Mouse (Mus musculus): ENCODE measurements around the gene Tmem30b. TPM values are rescaled to one million over a fixed set of nuclear protein-coding genes. Genes with fewer than 3 reads are reported as not detected.

Gene Tmem30b
- polyA plus RNA-seq, 1 experiment from 2014 or later: 0.45 TPM

- Histone ChIP-seq H3K4me2 (no peak overlapping the region), H3K4me3 (no peak overlapping the region), H3K9me3 (no peaks in the 10 kb centered on the region), H3K36me3 (no peaks in the 10 kb centered on the region), H3K4me1 (replicated peaks) (no peaks in the 10 kb centered on the region), H3K9ac (no peak overlapping the region), H3K27ac (replicated peaks) (no peak overlapping the region), H3K27me3 (no peaks in the 10 kb centered on the region; the same call in 1 of the 2 replicates)
- WGBS: 74% methylated on average over 16 of the region's 16 CpGs
- ATAC-seq (ENCODE audit: low read depth): no peak
These were observed 34.6 kb downstream of the Tmem30b start for GRCm38 (mm10) chr12:73511467-73512047.

- WGBS: 76% methylated on average over 14 of the region's 14 CpGs
- ATAC-seq (ENCODE audit: low read depth): no peak
- 0 out of 2 replicates have a peak overlapping the region, but pooled peaks have one; percentile 23 for H3K27ac ChIP-seq (replicated peaks)
- no peaks in the 10 kb centered on the region for H3K36me3 ChIP-seq
- no peaks in the 10 kb centered on the region for H3K9me3 ChIP-seq
- no peaks in the 10 kb centered on the region; the same call in 1 of the 2 replicates for H3K27me3 ChIP-seq
- H3K9ac ChIP-seq: no peak overlapping the region
- H3K4me3 ChIP-seq: no peak overlapping the region
- no peaks in the 10 kb centered on the region for H3K4me1 ChIP-seq (replicated peaks)
- H3K4me2 ChIP-seq: no peak overlapping the region
These were observed 39.1 kb downstream of the Tmem30b start for GRCm38 (mm10) chr12:73507105-73507504.

GRCm38 (mm10) chr12:73506648-73507047, 39.5 kb downstream of the Tmem30b start:
- Histone ChIP-seq H3K4me3 (no peak overlapping the region), H3K9me3 (no peaks in the 10 kb centered on the region), H3K36me3 (no peaks in the 10 kb centered on the region), H3K4me2 (no peak overlapping the region), H3K4me1 (replicated peaks) (no peaks in the 10 kb centered on the region), H3K9ac (no peak overlapping the region), H3K27me3 (no peaks in the 10 kb centered on the region; the same call in 1 of the 2 replicates), H3K27ac (replicated peaks) (0 out of 2 replicates have a peak overlapping the region, but pooled peaks have one; percentile 23)
- no peak for ATAC-seq (ENCODE audit: low read depth)
- WGBS: 81% methylated on average over 5 of the region's 5 CpGs

GRCm38 (mm10) chr12:73500689-73501326, 45.4 kb downstream of the Tmem30b start:
- Histone ChIP-seq H3K4me2 (no peak overlapping the region), H3K27ac (replicated peaks) (no peak overlapping the region), H3K36me3 (no peaks in the 10 kb centered on the region), H3K4me1 (replicated peaks) (peaks cover 19% of the 10 kb centered on the region), H3K27me3 (no peaks in the 10 kb centered on the region), H3K9ac (no peak overlapping the region), H3K9me3 (no peaks in the 10 kb centered on the region), H3K4me3 (no peak overlapping the region)
- WGBS: 26% methylated on average over 5 of the region's 5 CpGs
- ATAC-seq (ENCODE audit: low read depth): 0 out of 2 replicates have a peak, but pooled peaks have one; percentile 40

- H3K4me3 ChIP-seq: no peak overlapping the region
These were observed 51.0 kb downstream of the Tmem30b start for GRCm38 (mm10) chr12:73495172-73495571.

GRCm38 (mm10) chr12:73493929-73494530, 52.2 kb downstream of the Tmem30b start:
- H3K4me1 ChIP-seq (replicated peaks): peaks cover 7% of the 10 kb centered on the region
- H3K4me2 ChIP-seq: no peak overlapping the region
- WGBS: 92% methylated on average over 16 of the region's 16 CpGs
- H3K36me3 ChIP-seq: no peaks in the 10 kb centered on the region
- no peaks in the 10 kb centered on the region for H3K9me3 ChIP-seq
- H3K27me3 ChIP-seq: no peaks in the 10 kb centered on the region
- ATAC-seq (ENCODE audit: low read depth): no peak
- no peak overlapping the region for H3K4me3 ChIP-seq
- no peak overlapping the region for H3K9ac ChIP-seq
- no peak overlapping the region for H3K27ac ChIP-seq (replicated peaks)

More at GRCm38 (mm10) chr12:73495172-73495571, 51.0 kb downstream of the Tmem30b start:
- Histone ChIP-seq H3K9ac (no peak overlapping the region), H3K36me3 (no peaks in the 10 kb centered on the region), H3K4me1 (replicated peaks) (peaks cover 10% of the 10 kb centered on the region), H3K4me2 (no peak overlapping the region), H3K9me3 (no peaks in the 10 kb centered on the region), H3K27ac (replicated peaks) (no peak overlapping the region), H3K27me3 (no peaks in the 10 kb centered on the region)
- 77% methylated on average over 10 of the region's 10 CpGs for WGBS
- ATAC-seq (ENCODE audit: low read depth): no peak

Other genes with a start within 250 kb of the Tmem30b start
- gene Prkch, start 38.4 kb upstream of the Tmem30b start, polyA plus RNA-seq (2015; fragmentation: Nextera tagmentation; extraction: Ambion mirVana): 9.6 and 11.8 TPM in 2 replicates

All from neural tube, embryonic 13.5 days (tissue).